Mouse (Mus musculus): ENCODE measurements around the gene Tepp. TPM values are rescaled to one million over a fixed set of nuclear protein-coding genes. Genes with fewer than 3 reads are reported as not detected.

Gene Tepp
- not detected in 2 replicates for polyA plus RNA-seq (2015; fragmentation: Nextera tagmentation; extraction: Ambion mirVana)

GRCm38 (mm10) chr8:95310342-95310970, at the start of gene Tepp:
TSS of gene Tepp (plus strand) at chr8:95310566.
- Histone ChIP-seq H3K4me1 (ENCODE audit: control insufficient read depth, low read depth, low read length) (no peaks in the 10 kb centered on the region; the same call in 1 of the 2 replicates), H3K9me3 (replicated peaks; ENCODE audit: control insufficient read depth, low read length) (no peaks in the 10 kb centered on the region), H3K9ac (ENCODE audit: low read depth, low read length) (no peak within 1 kb of the TSS), H3K36me3 (ENCODE audit: control insufficient read depth, insufficient read depth) (no peaks in the 10 kb centered on the region), H3K27ac (ENCODE audit: low read length) (no peak within 1 kb of the TSS), H3K4me3 (ENCODE audit: low read depth, low read length) (no peak within 1 kb of the TSS), H3K4me2 (ENCODE audit: low read depth, low read length) (no peak within 1 kb of the TSS), H3K27me3 (ENCODE audit: control insufficient read depth, insufficient read depth, low read depth, low read length) (no peaks in the 10 kb centered on the region)
- WGBS (ENCODE audit: insufficient replicate concordance), result 35% methylated on average over 6 of the region's 6 CpGs
- no peak for ATAC-seq (ENCODE audit: low read depth)

- Histone ChIP-seq H3K27me3 (ENCODE audit: control insufficient read depth, insufficient read depth, low read depth, low read length) (no peaks in the 10 kb centered on the region), H3K36me3 (ENCODE audit: control insufficient read depth, insufficient read depth) (no peaks in the 10 kb centered on the region), H3K4me1 (ENCODE audit: control insufficient read depth, low read depth, low read length) (no peaks in the 10 kb centered on the region), H3K9ac (ENCODE audit: low read depth, low read length) (no peak overlapping the region), H3K4me3 (ENCODE audit: low read depth, low read length) (no peak overlapping the region), H3K4me2 (ENCODE audit: low read depth, low read length) (no peak overlapping the region), H3K27ac (ENCODE audit: low read length) (no peak overlapping the region), H3K9me3 (replicated peaks; ENCODE audit: control insufficient read depth, low read length) (no peaks in the 10 kb centered on the region)
- no peak for ATAC-seq (ENCODE audit: low read depth)
- WGBS (ENCODE audit: insufficient replicate concordance), result 53% methylated on average over 2 of the region's 2 CpGs
Measured at GRCm38 (mm10) chr8:95262181-95262580, 48.2 kb upstream of the Tepp start.

DNA sequence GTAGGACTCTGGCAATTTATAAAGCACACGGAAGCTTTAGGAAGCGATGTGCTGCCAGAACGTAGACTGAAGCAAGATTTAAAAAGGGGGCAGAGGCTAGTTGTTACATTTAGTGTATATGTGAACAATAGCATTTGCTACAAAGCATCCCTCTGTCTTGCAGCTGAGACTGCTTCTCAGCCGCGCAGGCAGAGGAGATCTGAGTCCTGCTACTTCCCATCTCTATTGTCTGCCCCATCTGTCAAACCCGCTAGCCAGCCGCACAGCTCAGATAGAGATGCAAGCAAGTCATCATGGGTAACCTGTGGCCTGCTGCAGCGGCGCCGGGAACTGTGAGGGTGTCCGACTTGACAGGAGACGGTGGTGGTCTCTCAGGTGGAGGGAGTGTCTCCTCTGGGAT, 39.9 kb upstream of the Tepp start:
- ATAC-seq (ENCODE audit: low read depth), result no peak
- no peak overlapping the region for H3K9ac ChIP-seq (ENCODE audit: low read depth, low read length)
- 66% methylated on average over 12 of the region's 12 CpGs for WGBS (ENCODE audit: insufficient replicate concordance)

GRCm38 (mm10) chr8:95271841-95272240, 38.5 kb upstream of the Tepp start:
- H3K4me3 ChIP-seq (ENCODE audit: low read depth, low read length), result no peak overlapping the region
- no peaks in the 10 kb centered on the region for H3K36me3 ChIP-seq (ENCODE audit: control insufficient read depth, insufficient read depth)
- no peak overlapping the region for H3K4me2 ChIP-seq (ENCODE audit: low read depth, low read length)
- 26% methylated on average over 4 of the region's 4 CpGs for WGBS (ENCODE audit: insufficient replicate concordance)
- ATAC-seq (ENCODE audit: low read depth), result no peak
- no peak overlapping the region for H3K27ac ChIP-seq (ENCODE audit: low read length)
- no peaks in the 10 kb centered on the region for H3K9me3 ChIP-seq (replicated peaks; ENCODE audit: control insufficient read depth, low read length)
- H3K9ac ChIP-seq (ENCODE audit: low read depth, low read length), result no peak overlapping the region
- no peaks in the 10 kb centered on the region for H3K4me1 ChIP-seq (ENCODE audit: control insufficient read depth, low read depth, low read length)
- H3K27me3 ChIP-seq (ENCODE audit: control insufficient read depth, insufficient read depth, low read depth, low read length), result no peaks in the 10 kb centered on the region

More for the DNA sequence above, 39.9 kb upstream of the Tepp start:
- Histone ChIP-seq H3K4me1 (ENCODE audit: control insufficient read depth, low read depth, low read length) (no peaks in the 10 kb centered on the region), H3K27ac (ENCODE audit: low read length) (no peak overlapping the region), H3K4me3 (ENCODE audit: low read depth, low read length) (no peak overlapping the region), H3K36me3 (ENCODE audit: control insufficient read depth, insufficient read depth) (no peaks in the 10 kb centered on the region), H3K27me3 (ENCODE audit: control insufficient read depth, insufficient read depth, low read depth, low read length) (no peaks in the 10 kb centered on the region), H3K9me3 (replicated peaks; ENCODE audit: control insufficient read depth, low read length) (no peaks in the 10 kb centered on the region), H3K4me2 (ENCODE audit: low read depth, low read length) (no peak overlapping the region)

DNA sequence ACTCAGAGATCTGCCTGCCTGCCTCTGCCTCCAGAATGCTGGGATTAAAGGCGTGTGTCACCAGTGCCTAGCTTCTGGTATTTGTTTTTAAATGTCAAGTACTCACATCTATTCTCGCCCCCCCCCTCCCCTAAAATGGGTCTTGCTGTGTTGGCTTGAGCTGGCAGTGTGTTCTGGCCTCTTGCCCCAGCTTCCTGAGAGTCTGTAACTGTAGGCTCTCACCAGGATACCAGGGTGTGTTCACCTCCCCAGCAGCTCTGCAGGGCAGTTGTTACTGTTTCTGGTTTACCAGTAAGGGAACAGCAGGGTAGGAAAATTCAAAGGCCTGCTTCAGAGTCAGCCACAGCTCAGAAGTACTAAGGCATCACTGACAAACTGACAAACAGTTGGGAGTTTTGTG, 37.5 kb upstream of the Tepp start:
- no peak overlapping the region for H3K9ac ChIP-seq (ENCODE audit: low read depth, low read length)
- WGBS (ENCODE audit: insufficient replicate concordance), result 29% methylated on average over 2 of the region's 2 CpGs
- H3K4me2 ChIP-seq (ENCODE audit: low read depth, low read length), result no peak overlapping the region
- H3K4me1 ChIP-seq (ENCODE audit: control insufficient read depth, low read depth, low read length), result no peaks in the 10 kb centered on the region
- no peak overlapping the region for H3K4me3 ChIP-seq (ENCODE audit: low read depth, low read length)
- no peaks in the 10 kb centered on the region for H3K36me3 ChIP-seq (ENCODE audit: control insufficient read depth, insufficient read depth)
- no peaks in the 10 kb centered on the region for H3K9me3 ChIP-seq (replicated peaks; ENCODE audit: control insufficient read depth, low read length)
- no peaks in the 10 kb centered on the region for H3K27me3 ChIP-seq (ENCODE audit: control insufficient read depth, insufficient read depth, low read depth, low read length)
- no peak for ATAC-seq (ENCODE audit: low read depth)
- H3K27ac ChIP-seq (ENCODE audit: low read length), result no peak overlapping the region

- WGBS (ENCODE audit: insufficient replicate concordance), result 61% methylated on average over 5 of the region's 5 CpGs
- ATAC-seq (ENCODE audit: low read depth), result no peak
- H3K36me3 ChIP-seq (ENCODE audit: control insufficient read depth, insufficient read depth), result no peaks in the 10 kb centered on the region
Measured at GRCm38 (mm10) chr8:95281493-95281892, 28.9 kb upstream of the Tepp start.

DNA sequence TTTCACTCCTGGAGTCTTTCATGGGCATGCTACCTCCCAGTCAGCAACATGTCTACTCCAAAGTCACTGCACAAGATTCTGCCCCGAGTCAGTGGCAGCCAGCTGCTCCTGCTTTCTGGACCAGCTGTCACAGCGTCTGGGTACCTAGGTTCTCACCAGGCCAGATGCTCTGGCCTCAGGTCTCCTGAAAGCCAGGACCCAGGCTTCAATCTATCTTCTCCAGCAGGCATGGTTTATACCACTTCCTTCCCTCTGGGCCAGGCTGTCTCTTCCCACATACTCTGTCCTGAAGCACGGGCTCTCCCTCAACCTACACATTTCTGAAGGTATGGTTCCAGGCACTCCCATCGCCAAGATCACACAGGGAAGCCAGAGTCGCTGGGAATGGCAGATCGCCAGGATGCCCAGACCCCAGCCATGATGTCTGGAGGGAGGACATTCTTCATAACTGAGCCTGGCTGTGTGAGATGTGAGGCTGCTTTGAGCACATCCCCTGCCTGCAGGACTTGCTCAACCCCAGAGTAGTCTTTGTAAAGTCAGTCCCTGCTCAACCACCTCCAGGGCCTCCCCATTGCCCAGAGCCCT, 21.2 kb upstream of the Tepp start:
- Histone ChIP-seq H3K36me3 (ENCODE audit: control insufficient read depth, insufficient read depth) (no peaks in the 10 kb centered on the region), H3K9ac (ENCODE audit: low read depth, low read length) (no peak overlapping the region), H3K4me1 (ENCODE audit: control insufficient read depth, low read depth, low read length) (no peaks in the 10 kb centered on the region), H3K4me2 (ENCODE audit: low read depth, low read length) (no peak overlapping the region), H3K27ac (ENCODE audit: low read length) (no peak overlapping the region), H3K9me3 (replicated peaks; ENCODE audit: control insufficient read depth, low read length) (no peaks in the 10 kb centered on the region), H3K27me3 (ENCODE audit: control insufficient read depth, insufficient read depth, low read depth, low read length) (no peaks in the 10 kb centered on the region), H3K4me3 (ENCODE audit: low read depth, low read length) (no peak overlapping the region)
- 39% methylated on average over 6 of the region's 6 CpGs for WGBS (ENCODE audit: insufficient replicate concordance)
- ATAC-seq (ENCODE audit: low read depth), result no peak

More at GRCm38 (mm10) chr8:95281493-95281892, 28.9 kb upstream of the Tepp start:
- Histone ChIP-seq H3K4me2 (ENCODE audit: low read depth, low read length) (no peak overlapping the region), H3K4me1 (ENCODE audit: control insufficient read depth, low read depth, low read length) (no peaks in the 10 kb centered on the region), H3K27ac (ENCODE audit: low read length) (no peak overlapping the region), H3K4me3 (ENCODE audit: low read depth, low read length) (no peak overlapping the region), H3K9ac (ENCODE audit: low read depth, low read length) (no peak overlapping the region), H3K9me3 (replicated peaks; ENCODE audit: control insufficient read depth, low read length) (no peaks in the 10 kb centered on the region), H3K27me3 (ENCODE audit: control insufficient read depth, insufficient read depth, low read depth, low read length) (no peaks in the 10 kb centered on the region)

- Histone ChIP-seq H3K9ac (ENCODE audit: low read depth, low read length) (no peak overlapping the region), H3K9me3 (replicated peaks; ENCODE audit: control insufficient read depth, low read length) (no peaks in the 10 kb centered on the region), H3K4me3 (ENCODE audit: low read depth, low read length) (no peak overlapping the region), H3K27me3 (ENCODE audit: control insufficient read depth, insufficient read depth, low read depth, low read length) (no peaks in the 10 kb centered on the region), H3K36me3 (ENCODE audit: control insufficient read depth, insufficient read depth) (no peaks in the 10 kb centered on the region), H3K4me1 (ENCODE audit: control insufficient read depth, low read depth, low read length) (no peaks in the 10 kb centered on the region), H3K27ac (ENCODE audit: low read length) (no peak overlapping the region), H3K4me2 (ENCODE audit: low read depth, low read length) (no peak overlapping the region)
- WGBS (ENCODE audit: insufficient replicate concordance), result 29% methylated on average over 11 of the region's 11 CpGs
- no peak for ATAC-seq (ENCODE audit: low read depth)
Measured at GRCm38 (mm10) chr8:95293172-95293571, 17.2 kb upstream of the Tepp start.

DNA sequence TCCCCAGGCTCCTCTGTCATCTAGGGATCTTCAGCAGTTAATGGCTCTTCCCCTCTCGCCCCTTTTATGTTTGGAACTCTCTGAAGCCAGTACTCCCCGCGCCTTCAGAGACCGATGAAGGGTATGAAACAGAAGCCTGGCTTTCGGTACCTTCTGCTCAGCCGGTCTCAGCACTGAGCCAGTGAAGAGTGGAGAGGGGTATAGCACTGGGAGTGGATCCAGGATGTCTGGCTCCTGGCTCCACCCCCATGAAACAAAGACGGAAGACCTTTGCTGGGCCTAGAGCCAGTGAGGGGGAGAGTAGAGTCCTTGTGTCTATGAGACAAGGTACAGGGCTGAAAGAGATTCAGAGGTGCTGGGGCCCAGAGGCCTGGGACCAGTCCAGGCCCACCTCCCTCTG, 16.5 kb upstream of the Tepp start:
- Histone ChIP-seq H3K9me3 (replicated peaks; ENCODE audit: control insufficient read depth, low read length) (no peaks in the 10 kb centered on the region), H3K4me2 (ENCODE audit: low read depth, low read length) (no peak overlapping the region), H3K4me1 (ENCODE audit: control insufficient read depth, low read depth, low read length) (no peaks in the 10 kb centered on the region), H3K9ac (ENCODE audit: low read depth, low read length) (no peak overlapping the region), H3K36me3 (ENCODE audit: control insufficient read depth, insufficient read depth) (no peaks in the 10 kb centered on the region), H3K27me3 (ENCODE audit: control insufficient read depth, insufficient read depth, low read depth, low read length) (no peaks in the 10 kb centered on the region), H3K4me3 (ENCODE audit: low read depth, low read length) (no peak overlapping the region), H3K27ac (ENCODE audit: low read length) (no peak overlapping the region)
- ATAC-seq (ENCODE audit: low read depth), result 0 out of 2 replicates have a peak, but pooled peaks have one; percentile 19
- 75% methylated on average over 7 of the region's 7 CpGs for WGBS (ENCODE audit: insufficient replicate concordance)

Data from liver, embryonic 16.5 days (tissue).